Mouse (Mus musculus) heart, embryonic 16.5 days (tissue): ENCODE measurements around the gene Tprn. TPM values are rescaled to one million over a fixed set of nuclear protein-coding genes. Genes with fewer than 3 reads are reported as not detected.

Experiments used
- ATAC-seq: fragments of 200-750 bp; cut with Nextera tagmentation; replicated peaks from 2 replicates; pipeline ENCODE4 v1.8.0; 2017; ENCODE audit warnings: moderate number of reproducible peaks; ENCODE audit not compliant: insufficient read depth, low FRiP score; ENCODE audit errors: extremely low read depth
- H3K27ac ChIP-seq: fragments of 300-500 bp; sonication (generic); 2 replicates; pipeline ENCODE4 v1.5.1; 2014; ENCODE audit warnings: mild to moderate bottlenecking, low read length, control low read depth, moderate library complexity
- H3K27me3 ChIP-seq: fragments of 300-500 bp; sonication (generic); 2 replicates; pipeline ENCODE4 v1.6.1; 2014; ENCODE audit warnings: low read length, mixed read lengths; ENCODE audit not compliant: control insufficient read depth, insufficient read depth
- H3K36me3 ChIP-seq: fragments of 300-500 bp; sonication (generic); 2 replicates; pipeline ENCODE4 v1.6.1; 2014; ENCODE audit not compliant: control insufficient read depth, insufficient read depth
- H3K4me1 ChIP-seq: fragments of 300-500 bp; sonication (generic); 2 replicates; pipeline ENCODE4 v1.6.1; 2014; ENCODE audit warnings: low read length, mixed read lengths; ENCODE audit not compliant: control insufficient read depth, insufficient read depth
- H3K4me2 ChIP-seq: fragments of 300-500 bp; sonication (generic); 2 replicates; pipeline ENCODE4 v1.6.1; 2014; ENCODE audit warnings: low read depth, mild to moderate bottlenecking, control low read depth, low read length
- H3K4me3 ChIP-seq: fragments of 300-500 bp; sonication (generic); 2 replicates; pipeline ENCODE4 v1.5.1; 2014; ENCODE audit warnings: mild to moderate bottlenecking, control low read depth, low read length
- H3K9ac ChIP-seq: fragments of 300-500 bp; sonication (generic); 2 replicates; pipeline ENCODE4 v1.6.1; 2014; ENCODE audit warnings: low read length, control low read depth
- H3K9me3 ChIP-seq: fragments of 300-500 bp; sonication (generic); replicated peaks from 2 replicates; pipeline ENCODE4 v1.6.1; 2016; ENCODE audit warnings: low read length; ENCODE audit not compliant: control insufficient read depth
- WGBS: fragments of 180-500 bp; shearing (Covaris S2); extraction: QIAGEN DNeasy Blood & Tissue Kit; methylation state at CpG from one replicate; pipeline ENCODE4 v1.1.7; 2014; 5-methylcytosine and 5-hydroxymethylcytosine counted together
- polyA plus RNA-seq: library from polyadenylated mRNA; unstranded; fragments of >200 nt; fragmentation: Nextera tagmentation; extraction: Ambion mirVana; gene quantifications from 2 replicates; pipeline ENCODE4 v1.2.1, GENCODE M21; 2015

Tprn gene
- polyA plus RNA-seq, 1 experiment from 2014 or later = 5.9 TPM

DNA sequence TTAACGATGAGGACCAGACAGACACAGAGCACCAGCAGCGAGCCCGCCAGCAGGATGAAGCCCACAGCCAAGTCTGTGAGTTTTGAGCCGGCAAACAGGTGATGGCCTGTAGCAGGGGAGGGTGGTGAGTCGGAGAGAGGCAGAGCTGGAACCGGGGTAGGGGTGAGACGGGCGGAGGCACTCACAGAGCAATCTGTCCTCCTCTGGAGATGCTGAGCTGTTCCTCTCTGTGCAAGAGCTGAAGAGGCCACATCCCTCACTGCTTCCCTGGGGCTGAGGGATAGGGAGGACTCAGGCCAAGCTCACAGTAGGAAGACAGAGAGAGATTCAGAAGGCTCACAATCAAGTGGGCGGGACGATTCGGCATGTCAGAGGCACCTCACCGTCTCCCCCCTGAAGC is 31.4 kb upstream of the Tprn start:
- Histone ChIP-seq H3K27me3 (peaks cover 6% of the 10 kb centered on the region; the same call in 1 of the 2 replicates), H3K9ac (no peak overlapping the region)
- 56% methylated on average over 12 of the region's 12 CpGs for WGBS

DNA sequence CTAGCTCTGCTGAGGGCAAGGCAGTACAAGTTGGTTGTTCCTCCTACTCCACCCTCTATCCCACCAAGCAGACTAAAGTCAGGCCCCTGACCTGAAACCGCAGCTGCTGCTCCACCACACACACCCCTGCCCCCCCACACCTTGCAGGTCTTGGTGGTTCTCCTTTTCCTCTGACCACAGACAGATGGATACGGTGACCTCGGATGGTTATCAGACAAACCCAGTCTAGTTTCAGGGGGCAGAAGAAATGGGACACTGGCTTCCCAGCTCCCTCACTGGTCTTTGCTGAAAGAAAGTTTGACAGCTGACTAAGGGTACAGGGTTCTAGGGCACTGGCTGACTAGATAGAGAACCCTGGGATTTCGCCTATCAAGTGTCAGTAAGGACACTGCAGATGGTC is 29.0 kb upstream of the Tprn start:
- no peak for ATAC-seq
- H3K27me3 ChIP-seq = peaks cover 6% of the 10 kb centered on the region; the same call in 1 of the 2 replicates
- H3K4me3 ChIP-seq = no peak overlapping the region
- 75% methylated on average over 4 of the region's 4 CpGs for WGBS
- no peak overlapping the region for H3K4me2 ChIP-seq
- no peak overlapping the region for H3K9ac ChIP-seq
- no peaks in the 10 kb centered on the region for H3K36me3 ChIP-seq
- no peaks in the 10 kb centered on the region for H3K4me1 ChIP-seq
- no peaks in the 10 kb centered on the region for H3K9me3 ChIP-seq
- H3K27ac ChIP-seq = no peak overlapping the region

More for the DNA sequence above, 31.4 kb upstream of the Tprn start:
- no peaks in the 10 kb centered on the region for H3K9me3 ChIP-seq
- H3K36me3 ChIP-seq = no peaks in the 10 kb centered on the region
- H3K4me1 ChIP-seq = no peaks in the 10 kb centered on the region
- no peak overlapping the region for H3K27ac ChIP-seq
- no peak overlapping the region for H3K4me2 ChIP-seq
- ATAC-seq = no peak
- no peak overlapping the region for H3K4me3 ChIP-seq

DNA sequence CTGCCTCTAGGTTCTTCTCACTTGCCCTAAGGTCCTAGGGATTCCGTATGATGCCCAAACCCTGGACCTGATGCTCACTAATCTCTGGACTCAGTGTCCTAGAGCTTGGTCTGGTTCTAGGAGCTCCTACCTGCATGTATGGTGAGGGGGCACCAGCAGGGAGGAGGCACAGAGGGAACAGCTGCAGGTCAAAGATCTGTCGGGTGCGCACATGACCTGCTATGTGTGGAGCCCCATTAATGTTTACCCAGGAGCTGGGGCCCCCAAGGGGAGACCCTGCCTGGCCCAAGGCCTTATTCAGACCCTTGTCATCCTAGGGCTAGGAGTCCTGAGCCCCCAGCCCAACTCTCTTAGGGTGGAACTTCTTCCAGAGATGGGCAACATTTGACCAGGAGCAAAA is 28.4 kb upstream of the Tprn start, which contains the start of gene Slc34a3:
TSS of gene Slc34a3 (minus strand) at position 315 of the 400 bp plus-strand sequence.
- no peak within 1 kb of the TSS for H3K4me2 ChIP-seq
- 82% methylated on average over 3 of the region's 3 CpGs for WGBS
- ATAC-seq = no peak
- no peak within 1 kb of the TSS for H3K27ac ChIP-seq
- peaks cover 6% of the 10 kb centered on the region; the same call in 1 of the 2 replicates for H3K27me3 ChIP-seq
- H3K4me1 ChIP-seq = no peaks in the 10 kb centered on the region
- no peak within 1 kb of the TSS for H3K9ac ChIP-seq
- no peak within 1 kb of the TSS for H3K4me3 ChIP-seq
- no peaks in the 10 kb centered on the region for H3K9me3 ChIP-seq
- no peaks in the 10 kb centered on the region for H3K36me3 ChIP-seq

DNA sequence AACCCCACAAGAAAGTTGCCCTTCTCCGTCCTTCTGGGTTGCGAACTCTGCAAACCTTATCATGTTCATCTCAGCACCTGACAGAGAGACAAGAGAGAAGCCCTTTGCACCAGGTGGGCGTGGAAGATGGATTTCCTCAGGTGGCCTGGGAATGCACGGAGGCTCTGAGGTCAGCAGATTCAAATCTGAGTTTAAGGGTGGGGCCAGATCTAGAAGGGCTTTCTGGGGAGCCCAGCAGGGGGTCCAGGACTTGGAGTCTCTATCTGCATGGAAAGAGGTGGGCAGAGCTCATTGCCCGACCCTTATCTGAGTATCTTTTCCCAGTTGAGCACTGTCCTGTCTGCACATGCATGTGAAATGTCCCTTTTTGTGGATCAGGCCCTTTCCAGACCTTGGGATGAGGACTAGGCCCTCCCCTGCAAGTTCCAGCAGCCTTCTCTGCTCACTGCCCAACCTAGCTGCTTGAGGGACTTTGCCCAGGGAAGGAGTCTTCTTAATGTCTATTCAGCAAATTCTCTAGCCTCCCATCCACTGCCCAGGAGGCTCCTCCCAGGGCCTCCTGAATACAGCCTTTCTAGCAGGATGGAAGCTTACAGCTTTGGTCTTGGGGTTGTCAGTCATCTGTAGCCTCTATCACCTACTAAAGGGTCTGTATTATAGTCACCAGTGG is 27.7 kb upstream of the Tprn start:
- Histone ChIP-seq H3K4me1 (no peaks in the 10 kb centered on the region), H3K4me3 (no peak overlapping the region), H3K27me3 (peaks cover 6% of the 10 kb centered on the region; the same call in 1 of the 2 replicates), H3K27ac (no peak overlapping the region), H3K9me3 (no peaks in the 10 kb centered on the region), H3K4me2 (no peak overlapping the region), H3K9ac (no peak overlapping the region), H3K36me3 (no peaks in the 10 kb centered on the region)
- WGBS = 57% methylated on average over 5 of the region's 5 CpGs
- ATAC-seq = no peak

DNA sequence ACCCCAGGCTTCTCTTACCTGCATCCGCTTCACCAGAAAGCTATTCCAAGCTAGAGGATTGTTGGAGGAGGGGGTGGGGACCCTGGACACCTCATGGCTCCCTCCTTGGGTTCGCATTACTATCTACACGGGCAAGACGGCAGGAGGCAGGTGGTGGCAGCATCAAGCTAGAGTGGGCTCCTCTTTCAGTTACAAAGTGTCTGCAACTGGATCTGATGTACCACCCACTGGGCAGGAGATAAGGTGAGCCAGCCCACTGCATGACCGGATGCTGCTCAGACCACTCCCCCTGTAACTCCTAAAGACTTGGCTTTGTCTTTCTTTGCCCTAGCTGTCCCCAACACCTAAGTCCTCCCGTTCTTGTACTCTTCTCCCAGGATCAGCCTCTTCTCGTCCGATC is 25.8 kb upstream of the Tprn start, which contains the start of gene Rnf224:
TSS of gene Rnf224 (minus strand) at position 174 of the 400 bp plus-strand sequence.
- no peak for ATAC-seq
- Histone ChIP-seq H3K4me2 (no peak within 1 kb of the TSS), H3K27ac (no peak within 1 kb of the TSS), H3K9ac (no peak within 1 kb of the TSS), H3K36me3 (no peaks in the 10 kb centered on the region), H3K27me3 (peaks cover 10% of the 10 kb centered on the region; the same call in 1 of the 2 replicates), H3K4me3 (no peak within 1 kb of the TSS), H3K9me3 (no peaks in the 10 kb centered on the region), H3K4me1 (peaks cover 8% of the 10 kb centered on the region)
- WGBS = 18% methylated on average over 8 of the region's 8 CpGs

DNA sequence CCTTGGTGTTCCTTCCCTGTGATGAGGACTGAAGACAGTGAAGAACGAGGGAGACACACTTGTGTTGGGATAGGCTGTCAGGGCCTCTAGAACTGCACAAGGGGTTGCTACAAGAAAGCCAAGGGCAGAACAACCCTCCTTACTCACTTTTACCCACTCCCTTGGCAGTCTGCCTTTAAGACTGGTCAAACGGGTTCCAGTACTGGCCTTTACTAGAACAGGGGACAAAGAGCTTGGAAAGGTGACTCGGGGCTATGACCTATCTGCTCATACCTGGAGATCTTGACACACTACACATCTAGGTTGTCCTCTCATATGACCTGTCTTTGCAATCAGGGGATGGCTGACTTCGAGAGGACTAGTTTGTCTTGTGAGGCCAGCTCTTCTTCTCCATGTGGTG is 24.9 kb upstream of the Tprn start:
- Histone ChIP-seq H3K9ac (no peak overlapping the region), H3K27ac (no peak overlapping the region), H3K4me1 (peaks cover 13% of the 10 kb centered on the region), H3K36me3 (no peaks in the 10 kb centered on the region), H3K9me3 (no peaks in the 10 kb centered on the region), H3K27me3 (peaks cover 14% of the 10 kb centered on the region; the same call in 1 of the 2 replicates), H3K4me2 (no peak overlapping the region), H3K4me3 (no peak overlapping the region)
- no peak for ATAC-seq
- 55% methylated on average over 4 of the region's 4 CpGs for WGBS

DNA sequence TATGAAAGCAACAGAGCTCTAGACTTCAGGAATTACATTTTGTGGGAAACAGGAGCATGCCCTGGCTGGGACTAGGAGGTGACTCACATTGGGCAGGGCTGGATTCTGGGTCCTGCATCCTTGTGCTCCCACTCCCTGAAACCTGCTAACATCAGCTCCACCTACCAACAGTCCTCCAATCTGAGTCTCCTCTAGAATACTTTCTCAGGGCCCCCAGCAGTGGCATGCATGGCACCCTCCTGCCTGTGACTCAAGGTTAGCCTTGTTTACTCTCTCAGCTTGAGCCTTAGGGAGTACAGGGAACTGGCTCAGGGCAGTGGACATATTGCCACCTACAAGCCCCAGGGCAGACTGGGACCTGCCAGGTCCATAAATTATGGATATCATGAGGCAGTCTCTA is 24.3 kb upstream of the Tprn start:
- Histone ChIP-seq H3K36me3 (no peaks in the 10 kb centered on the region), H3K4me3 (no peak overlapping the region), H3K9ac (no peak overlapping the region), H3K27me3 (peaks cover 16% of the 10 kb centered on the region; the same call in 1 of the 2 replicates), H3K27ac (no peak overlapping the region), H3K9me3 (no peaks in the 10 kb centered on the region), H3K4me2 (no peak overlapping the region), H3K4me1 (peaks cover 13% of the 10 kb centered on the region)
- ATAC-seq = no peak

DNA sequence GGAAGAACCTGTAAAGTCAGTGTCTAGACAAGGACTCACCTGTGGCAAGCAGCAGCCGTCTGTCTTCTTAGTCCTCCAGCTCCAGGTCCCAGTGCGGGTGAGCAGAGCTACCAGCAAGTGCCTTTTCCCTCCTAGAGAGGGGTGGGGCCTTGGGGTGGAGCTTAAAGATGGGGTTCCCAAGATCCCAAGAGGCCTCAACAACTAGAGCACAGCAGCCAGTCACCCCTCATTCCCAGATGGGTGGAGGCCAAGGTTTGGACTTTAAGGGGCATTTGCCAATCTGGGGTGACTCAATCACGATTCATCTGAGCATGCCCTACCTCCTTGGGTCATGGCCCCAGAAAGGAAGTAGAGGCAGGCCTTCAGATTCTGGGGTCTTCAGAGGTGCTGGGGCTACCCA is 22.7 kb upstream of the Tprn start:
- WGBS = 81% methylated on average over 3 of the region's 3 CpGs
- no peaks in the 10 kb centered on the region for H3K9me3 ChIP-seq

DNA sequence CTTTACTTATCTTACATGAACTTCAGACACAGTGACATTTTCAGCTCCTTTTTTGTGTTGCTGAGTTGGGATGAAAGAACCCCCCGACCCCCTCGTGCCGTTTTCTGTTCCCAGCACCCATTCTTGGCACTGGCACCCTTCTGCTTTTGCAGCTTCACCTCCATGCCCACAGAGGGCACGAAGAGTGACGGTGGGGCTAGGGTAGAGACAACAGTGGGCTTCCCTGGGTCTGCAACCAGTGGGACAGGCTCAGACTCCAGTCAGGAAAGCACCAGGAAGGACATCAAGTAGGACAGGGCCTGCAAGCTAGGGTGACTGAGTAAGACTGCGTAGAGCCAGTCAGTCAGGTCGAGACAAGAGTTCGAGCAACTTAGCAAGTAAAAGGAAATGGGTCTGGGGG is 22.1 kb upstream of the Tprn start:
- peak overlapping the region; percentile 60 for H3K9ac ChIP-seq
- 57% methylated on average over 8 of the region's 8 CpGs for WGBS
- no peaks in the 10 kb centered on the region; the same call in 1 of the 2 replicates for H3K36me3 ChIP-seq
- H3K9me3 ChIP-seq = no peaks in the 10 kb centered on the region
- peak overlapping the region; percentile 49 for H3K4me3 ChIP-seq
- H3K4me1 ChIP-seq = peaks cover 13% of the 10 kb centered on the region
- peak overlapping the region; percentile 71 for H3K4me2 ChIP-seq
- ATAC-seq = no peak
- H3K27ac ChIP-seq = 0 out of 2 replicates have a peak overlapping the region, but pooled peaks have one; percentile 9
- peaks cover 20% of the 10 kb centered on the region; the same call in 1 of the 2 replicates for H3K27me3 ChIP-seq

More for the DNA sequence above, 22.7 kb upstream of the Tprn start:
- Histone ChIP-seq H3K27me3 (peaks cover 20% of the 10 kb centered on the region; the same call in 1 of the 2 replicates), H3K36me3 (no peaks in the 10 kb centered on the region), H3K4me2 (no peak overlapping the region), H3K4me1 (peaks cover 13% of the 10 kb centered on the region), H3K9ac (no peak overlapping the region), H3K27ac (no peak overlapping the region), H3K4me3 (no peak overlapping the region)
- no peak for ATAC-seq
